Mouse (Mus musculus) ES-E14 (cell line): Measurements from ENCODE around the gene Orc5.

Source experiments
- CHD2 ChIP-seq: IDR thresholded peaks from 2 replicates; pipeline ENCODE4 v1.6.1; 2014; ENCODE audit warnings: mild to moderate bottlenecking, low read depth, low read length, inconsistent platforms
- HCFC1 ChIP-seq: IDR thresholded peaks from 2 replicates; pipeline ENCODE4 v1.6.1; 2012; ENCODE audit warnings: low read length, inconsistent platforms, borderline replicate concordance; ENCODE audit not compliant: insufficient read depth
- MAFK ChIP-seq: IDR thresholded peaks from 2 replicates; pipeline ENCODE4 v1.6.1; 2014; ENCODE audit warnings: mild to moderate bottlenecking, low read depth, low read length, inconsistent platforms; ENCODE audit not compliant: insufficient read depth
- ZC3H11A ChIP-seq: IDR thresholded peaks from 2 replicates; pipeline ENCODE4 v1.6.1; 2012; ENCODE audit warnings: low read depth, mild to moderate bottlenecking, inconsistent platforms, low read length, borderline replicate concordance
- ZNF384 ChIP-seq: IDR thresholded peaks from 2 replicates; pipeline ENCODE4 v1.6.1; 2012; ENCODE audit warnings: low read depth, low read length, inconsistent platforms

GRCm38 (mm10) chr5:22499437-22499836 lies 50.8 kb downstream of the Orc5 start:
- TF ChIP-seq ZC3H11A, result no peak
- TF ChIP-seq ZNF384, result no peak
- no peak for TF ChIP-seq MAFK
- TF ChIP-seq CHD2, result no peak
- no peak for TF ChIP-seq HCFC1
